Mouse (Mus musculus) liver, postnatal 0 days (tissue): ENCODE data around the gene Grid1. TPM values are rescaled to one million over a fixed set of nuclear protein-coding genes. Genes with fewer than 3 reads are reported as not detected.

ENCODE experiments used
- ATAC-seq: fragments of 200-750 bp; cut with Nextera tagmentation; 2 replicates; pipeline ENCODE4 v1.8.0; 2017; ENCODE audit warnings: mild to moderate bottlenecking, moderate library complexity
- DNase-seq: peaks from one replicate; pipeline ENCODE4 v3.0.0-alpha.2; 2016
- H3K27ac ChIP-seq: fragments of 300-500 bp; sonication (generic); 2 replicates; pipeline ENCODE4 v1.5.1; 2014; ENCODE audit warnings: antibody characterized with exemption, moderate library complexity, mild to moderate bottlenecking, low read depth
- H3K27me3 ChIP-seq: fragments of 300-500 bp; sonication (generic); 2 replicates; pipeline ENCODE4 v1.6.1; 2014; ENCODE audit warnings: low read length, control low read depth, mixed read lengths; ENCODE audit not compliant: insufficient read depth
- H3K36me3 ChIP-seq: fragments of 300-500 bp; sonication (generic); replicated peaks from 2 replicates; pipeline ENCODE4 v1.6.1; 2014; ENCODE audit warnings: mild to moderate bottlenecking, control low read depth, low read length, moderate library complexity, mixed read lengths; ENCODE audit not compliant: insufficient read depth
- H3K4me1 ChIP-seq: fragments of 300-500 bp; sonication (generic); 2 replicates; pipeline ENCODE4 v1.6.1; 2014; ENCODE audit warnings: antibody characterized with exemption, mild to moderate bottlenecking, control low read depth; ENCODE audit not compliant: insufficient read depth
- H3K4me2 ChIP-seq: fragments of 300-500 bp; sonication (generic); 2 replicates; pipeline ENCODE4 v1.6.1; 2014; ENCODE audit warnings: low read depth, mild to moderate bottlenecking, low read length, moderate library complexity, mixed read lengths
- H3K4me3 ChIP-seq: fragments of 300-500 bp; sonication (generic); 2 replicates; pipeline ENCODE4 v1.5.1; 2014; ENCODE audit warnings: low read depth, low read length
- H3K9ac ChIP-seq: fragments of 300-500 bp; sonication (generic); replicated peaks from 2 replicates; pipeline ENCODE4 v1.6.1; 2014; ENCODE audit warnings: mild to moderate bottlenecking, moderate library complexity
- H3K9me3 ChIP-seq: fragments of 300-500 bp; sonication (generic); 2 replicates; pipeline ENCODE4 v1.6.1; 2016; ENCODE audit warnings: mild to moderate bottlenecking, control low read depth, low read length, mixed read lengths
- CTCF ChIP-seq: sonication (generic); IDR thresholded peaks from 2 replicates; pipeline ENCODE4 v1.5.1; 2016; ENCODE audit warnings: antibody characterized with exemption, low read depth
- EP300 ChIP-seq: IDR thresholded peaks from 2 replicates; pipeline ENCODE4 v1.6.1; 2016; ENCODE audit warnings: antibody characterized with exemption, low read depth, mild to moderate bottlenecking
- WGBS: fragments of 180-500 bp; shearing (Covaris S2); extraction: QIAGEN DNeasy Blood & Tissue Kit; methylation state at CpG from one replicate; pipeline ENCODE4 v1.1.7; 2014; ENCODE audit not compliant: insufficient replicate concordance; 5-methylcytosine and 5-hydroxymethylcytosine counted together
- polyA plus RNA-seq: library from polyadenylated mRNA; unstranded; fragments of >200 nt; fragmentation: Nextera tagmentation; extraction: Ambion mirVana; gene quantifications from 2 replicates; pipeline ENCODE4 v1.2.1, GENCODE M21; 2015

The Grid1 gene
- polyA plus RNA-seq, 1 experiment from 2014 or later, result not detected

DNA sequence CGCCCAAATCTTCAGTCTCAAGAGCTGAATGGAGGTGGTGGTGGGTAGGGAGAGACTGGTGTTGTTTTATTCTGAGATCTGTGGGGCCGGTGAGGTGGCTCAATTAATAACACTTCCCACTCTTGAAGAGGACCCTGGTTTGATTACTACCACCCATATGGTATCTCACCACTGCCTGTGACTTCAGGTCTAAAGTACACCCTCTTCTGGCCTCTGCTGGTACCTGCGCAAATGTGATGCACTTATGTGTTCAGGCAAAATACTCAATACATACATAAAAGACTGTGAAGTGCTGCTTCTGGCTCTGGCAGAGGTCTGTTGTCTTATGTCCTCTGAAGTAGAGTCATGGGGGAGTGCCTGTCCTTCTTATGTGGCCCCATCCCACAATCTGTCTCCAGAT is 4.3 kb downstream of the Grid1 start:
- no peak overlapping the region for H3K4me2 ChIP-seq
- 69% methylated on average over 3 of the region's 3 CpGs for WGBS
- no peaks in the 10 kb centered on the region for H3K4me1 ChIP-seq
- DNase-seq (no peak), ATAC-seq (no peak)
- peaks cover 49% of the 10 kb centered on the region for H3K27me3 ChIP-seq
- no peaks in the 10 kb centered on the region for H3K36me3 ChIP-seq
- no peak overlapping the region for H3K4me3 ChIP-seq
- TF ChIP-seq EP300, result no peak
- no peak for TF ChIP-seq CTCF
- no peak overlapping the region for H3K9ac ChIP-seq
- no peak overlapping the region for H3K27ac ChIP-seq
- H3K9me3 ChIP-seq, result no peaks in the 10 kb centered on the region

- Histone ChIP-seq H3K4me3 (no peak overlapping the region), H3K4me2 (no peak overlapping the region), H3K9ac (no peak overlapping the region), H3K4me1 (no peaks in the 10 kb centered on the region), H3K27ac (no peak overlapping the region), H3K27me3 (peaks cover 33% of the 10 kb centered on the region), H3K36me3 (no peaks in the 10 kb centered on the region), H3K9me3 (no peaks in the 10 kb centered on the region)
- ATAC-seq (no peak), DNase-seq (no peak)
- TF ChIP-seq CTCF (no peak), EP300 (no peak)
- WGBS, result 46% methylated on average over 3 of the region's 3 CpGs
Measured at GRCm38 (mm10) chr14:34825902-34826301, 6.0 kb downstream of the Grid1 start.

- DNase-seq (no peak), ATAC-seq (no peak)
- Histone ChIP-seq H3K27me3 (no peaks in the 10 kb centered on the region), H3K36me3 (no peaks in the 10 kb centered on the region), H3K4me2 (no peak overlapping the region), H3K9me3 (no peaks in the 10 kb centered on the region), H3K4me1 (no peaks in the 10 kb centered on the region), H3K9ac (no peak overlapping the region), H3K27ac (no peak overlapping the region), H3K4me3 (no peak overlapping the region)
- 49% methylated on average over 6 of the region's 6 CpGs for WGBS
- TF ChIP-seq CTCF (no peak), EP300 (no peak)
Measured at GRCm38 (mm10) chr14:34829831-34830230, 9.9 kb downstream of the Grid1 start.

DNA sequence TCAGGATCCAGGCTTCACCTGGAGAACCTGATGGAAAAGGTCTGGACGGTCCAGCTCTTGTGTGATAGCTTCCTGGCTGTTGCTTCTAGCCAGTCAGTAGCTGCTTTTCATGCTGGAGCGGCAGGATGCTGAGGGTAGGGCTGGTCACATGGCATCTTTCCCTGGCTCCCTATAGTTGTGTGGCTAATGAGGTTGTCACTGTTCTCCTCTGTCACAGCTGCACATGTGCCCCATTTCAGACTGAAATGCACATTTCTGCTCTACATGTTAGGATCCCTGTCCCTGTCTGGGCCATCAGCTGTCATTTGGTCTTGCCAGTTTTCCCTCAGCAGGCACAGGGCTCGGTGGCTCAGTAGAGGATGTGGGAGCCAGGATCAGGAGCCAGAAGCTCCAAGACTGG is 17.2 kb downstream of the Grid1 start:
- Histone ChIP-seq H3K9me3 (no peaks in the 10 kb centered on the region), H3K27me3 (no peaks in the 10 kb centered on the region), H3K4me2 (no peak overlapping the region), H3K27ac (no peak overlapping the region), H3K4me1 (no peaks in the 10 kb centered on the region), H3K9ac (no peak overlapping the region), H3K4me3 (no peak overlapping the region), H3K36me3 (no peaks in the 10 kb centered on the region)
- 68% methylated on average over 3 of the region's 3 CpGs for WGBS
- DNase-seq (no peak), ATAC-seq (no peak)
- TF ChIP-seq EP300, result no peak

- ATAC-seq (no peak), DNase-seq (no peak)
- TF ChIP-seq EP300, result no peak
- no peak for TF ChIP-seq CTCF
- no peaks in the 10 kb centered on the region for H3K4me1 ChIP-seq
- no peaks in the 10 kb centered on the region for H3K36me3 ChIP-seq
- no peak overlapping the region for H3K9ac ChIP-seq
- WGBS, result 50% methylated on average over 6 of the region's 6 CpGs
- H3K27me3 ChIP-seq, result no peaks in the 10 kb centered on the region
- H3K9me3 ChIP-seq, result no peaks in the 10 kb centered on the region
- no peak overlapping the region for H3K4me2 ChIP-seq
- H3K27ac ChIP-seq, result no peak overlapping the region
- no peak overlapping the region for H3K4me3 ChIP-seq
Measured at GRCm38 (mm10) chr14:34838999-34839398, 19.1 kb downstream of the Grid1 start.

- Histone ChIP-seq H3K9ac (no peak overlapping the region), H3K36me3 (no peaks in the 10 kb centered on the region), H3K27me3 (no peaks in the 10 kb centered on the region), H3K9me3 (no peaks in the 10 kb centered on the region), H3K4me1 (no peaks in the 10 kb centered on the region), H3K27ac (no peak overlapping the region), H3K4me2 (no peak overlapping the region), H3K4me3 (no peak overlapping the region)
- TF ChIP-seq EP300, result no peak
- TF ChIP-seq CTCF, result no peak
- DNase-seq, result no peak
- WGBS, result 72% methylated on average over 4 of the region's 4 CpGs
- ATAC-seq, result no peak
Measured at GRCm38 (mm10) chr14:34839898-34840297, 20.0 kb downstream of the Grid1 start.

DNA sequence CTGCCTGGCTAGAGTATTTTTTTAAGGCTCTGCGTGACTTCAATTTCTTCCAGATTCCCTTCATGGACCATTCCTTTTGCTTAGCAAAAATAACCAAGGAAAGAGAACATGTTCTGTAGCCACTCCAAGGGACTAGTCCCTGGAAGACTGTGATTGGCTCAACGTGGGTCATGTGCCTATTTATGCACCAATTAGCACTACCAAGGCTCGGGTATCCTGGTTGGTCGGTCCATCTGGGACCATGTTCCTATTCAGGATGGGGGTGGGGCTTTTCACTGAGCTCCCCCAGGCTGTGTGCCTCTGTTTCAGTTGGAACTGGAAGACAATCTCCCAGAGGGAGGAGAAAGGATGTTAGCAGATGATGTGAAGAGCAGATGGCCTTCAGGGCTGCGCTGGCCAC is 23.7 kb downstream of the Grid1 start:
- no peak overlapping the region for H3K9ac ChIP-seq
- H3K4me2 ChIP-seq, result no peak overlapping the region
- no peaks in the 10 kb centered on the region for H3K36me3 ChIP-seq
- H3K4me3 ChIP-seq, result no peak overlapping the region
- ATAC-seq, result no peak
- H3K9me3 ChIP-seq, result no peaks in the 10 kb centered on the region
- TF ChIP-seq CTCF (no peak), EP300 (no peak)
- no peaks in the 10 kb centered on the region for H3K4me1 ChIP-seq
- 59% methylated on average over 5 of the region's 5 CpGs for WGBS
- no peak overlapping the region for H3K27ac ChIP-seq
- no peaks in the 10 kb centered on the region for H3K27me3 ChIP-seq
- DNase-seq, result no peak
